Mouse (Mus musculus) liver (tissue): Measurements from ENCODE around the gene Gm12394.
"Not testable (repeated sequence)": the region's sequence is repeated elsewhere in the genome, so short reads cannot be mapped to it uniquely, and the experiment has no call there.

Experiments used
- DNase-seq: peaks from one replicate; pipeline ENCODE4 v3.0.0-alpha.2; 2020; ENCODE audit warnings: mixed read lengths

Gene Gm12394

DNA sequence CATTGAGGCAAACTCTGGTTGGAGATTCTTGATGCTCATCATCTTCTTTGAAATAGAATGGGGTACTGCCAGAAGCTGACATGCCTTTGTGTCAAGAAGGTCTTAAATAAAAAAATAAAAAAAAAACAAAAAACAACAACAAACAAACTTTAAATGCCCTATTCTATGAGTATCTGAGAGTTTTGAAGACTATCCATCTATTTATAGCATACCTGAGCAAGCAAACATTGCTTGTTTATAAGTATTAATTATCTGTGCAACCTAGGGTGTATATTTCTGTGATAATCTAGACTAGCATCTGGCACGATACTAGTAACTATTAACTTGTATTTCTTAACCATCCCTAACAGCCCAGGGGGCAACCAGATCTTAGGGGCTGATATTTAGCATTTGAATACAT lies at the start of gene Gm12394:
TSS of gene Gm12394 (minus strand) at position 101 of the 400 bp plus-strand sequence.
- DNase-seq, result not testable (repeated sequence)

DNA sequence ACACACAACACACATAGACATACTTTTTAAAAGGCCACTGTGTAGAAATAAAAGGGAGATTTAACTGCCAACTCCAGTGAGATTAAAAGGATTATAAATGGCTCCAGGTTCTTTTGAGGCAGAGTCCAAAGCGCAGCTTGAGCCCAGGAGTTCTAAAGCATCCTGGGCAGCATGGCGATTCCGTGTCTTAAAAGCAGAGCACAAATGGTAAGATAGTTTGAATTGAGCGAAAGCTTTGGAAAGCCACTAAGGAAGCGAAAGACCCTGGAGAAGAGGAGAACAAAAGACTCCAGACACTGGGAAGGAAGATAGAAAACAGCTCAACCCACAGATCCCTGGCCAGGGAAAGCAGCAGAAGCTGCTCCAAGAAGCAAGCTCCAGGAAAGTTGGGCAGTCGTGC lies 48.4 kb upstream of the Gm12394 start:
- no peak for DNase-seq

DNA sequence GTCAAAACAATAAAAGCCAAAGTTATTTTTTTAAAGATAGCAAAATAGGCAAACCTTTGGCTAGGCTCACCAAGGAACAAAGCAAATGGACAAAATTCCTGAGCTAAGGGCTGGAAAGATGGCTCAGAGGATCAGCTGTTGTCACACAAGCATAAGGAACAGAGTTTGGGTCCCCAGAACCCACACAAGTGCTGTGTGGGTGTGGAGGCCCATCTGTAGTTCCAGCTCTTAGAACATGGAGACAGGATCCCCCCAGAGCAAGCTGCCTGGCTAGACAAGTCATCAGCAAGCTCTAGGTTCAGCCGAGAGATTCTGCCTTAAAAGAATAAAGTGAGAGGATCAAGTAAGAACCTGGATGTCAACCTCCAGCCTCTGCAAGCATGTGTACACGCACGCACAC lies 48.0 kb upstream of the Gm12394 start:
- DNase-seq, result no peak

DNA sequence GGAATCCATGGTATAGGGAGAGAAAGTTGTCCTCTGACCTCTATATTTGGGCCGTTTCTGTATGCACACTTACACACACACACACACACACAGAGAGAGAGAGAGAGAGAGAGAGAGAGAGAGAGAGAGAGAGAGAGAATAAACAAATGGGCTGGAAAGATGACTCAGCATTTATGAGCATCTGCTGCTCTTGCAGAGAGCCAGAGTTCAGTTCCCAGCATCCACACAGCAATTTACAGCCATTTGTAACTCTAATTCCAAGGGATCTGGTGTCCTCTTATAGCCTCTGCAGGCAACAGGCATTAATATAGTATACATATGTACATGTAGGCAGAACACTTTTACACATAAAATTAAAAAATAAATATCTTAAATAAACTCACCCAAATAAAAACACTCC lies 47.4 kb upstream of the Gm12394 start:
- no peak for DNase-seq

DNA sequence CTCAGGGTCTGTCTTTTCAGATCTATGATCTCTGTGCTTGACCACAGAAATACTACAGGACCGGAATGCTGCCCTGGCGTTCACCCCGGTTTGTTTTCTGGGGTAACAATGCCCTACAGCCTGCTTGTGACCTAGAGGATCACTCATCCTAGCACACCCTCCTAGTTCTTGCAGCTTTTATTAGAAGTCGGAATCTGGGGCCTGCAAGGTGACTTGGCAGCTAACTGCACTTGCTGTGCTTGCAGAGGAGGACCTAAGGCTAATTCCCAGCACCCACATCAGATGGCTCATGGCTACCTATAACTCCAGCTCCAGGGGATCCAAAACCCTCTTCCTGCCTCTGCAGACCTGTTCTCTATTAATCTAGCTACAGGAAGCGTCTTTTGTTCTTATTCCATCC lies 46.2 kb upstream of the Gm12394 start:
- DNase-seq, result no peak

DNA sequence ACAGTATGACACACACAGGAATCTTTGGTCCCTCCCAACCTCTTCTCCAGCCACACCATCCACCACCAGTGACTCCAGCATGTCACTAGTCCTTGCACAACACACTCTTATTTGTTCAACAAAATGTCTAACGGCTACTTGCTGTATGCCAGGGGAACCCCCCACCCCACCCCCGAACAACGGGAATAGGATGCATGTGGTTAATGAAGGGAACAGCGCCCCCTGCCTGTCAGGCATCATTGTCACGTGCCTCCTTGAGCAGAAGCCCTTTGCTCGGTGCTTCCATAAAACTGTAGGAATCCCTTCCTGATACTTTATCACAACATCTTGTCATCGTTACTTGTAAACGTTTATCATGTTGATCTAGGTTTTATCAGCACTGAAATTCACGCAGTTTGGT lies 45.6 kb upstream of the Gm12394 start:
- DNase-seq, result peak; percentile 75

DNA sequence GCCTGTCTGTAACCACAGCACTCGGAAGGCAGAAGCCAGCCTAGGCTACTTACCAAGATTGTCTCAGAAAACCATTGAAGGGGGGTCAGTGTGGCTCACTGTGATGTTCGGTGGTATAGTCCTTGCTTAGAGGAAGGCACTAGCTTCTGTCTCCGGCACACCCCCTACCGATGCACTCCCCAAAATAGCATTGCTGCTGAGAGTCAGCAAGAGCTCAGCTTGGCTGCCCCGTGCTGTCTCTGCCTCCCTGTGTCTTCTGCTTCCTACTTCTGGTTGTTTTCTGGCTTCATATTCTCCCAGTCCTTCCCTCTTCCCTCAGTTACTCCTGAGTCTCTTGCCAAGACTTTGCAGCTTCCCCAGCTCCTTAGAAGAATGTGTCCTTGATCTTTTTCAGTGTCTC lies 44.3 kb upstream of the Gm12394 start:
- DNase-seq, result no peak

DNA sequence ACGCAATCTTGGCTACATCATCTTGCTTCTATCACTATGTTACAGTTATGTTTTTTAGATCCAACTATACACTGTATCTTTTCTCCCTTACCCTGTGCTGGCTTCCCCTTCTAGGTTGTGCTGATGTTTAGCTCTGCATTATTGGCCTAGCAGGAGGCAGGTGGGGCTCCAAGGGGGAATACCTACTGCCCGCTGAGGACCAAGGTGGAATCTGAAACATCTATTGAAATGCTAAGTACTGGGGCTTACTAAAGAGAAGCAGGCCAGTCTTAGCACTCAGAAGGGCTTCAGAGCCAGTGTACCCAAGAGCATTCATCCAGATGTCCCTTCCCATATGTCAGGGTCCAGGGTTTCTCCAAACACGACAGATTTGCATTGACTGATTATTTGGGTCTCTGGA lies 42.3 kb upstream of the Gm12394 start:
- DNase-seq, result no peak

DNA sequence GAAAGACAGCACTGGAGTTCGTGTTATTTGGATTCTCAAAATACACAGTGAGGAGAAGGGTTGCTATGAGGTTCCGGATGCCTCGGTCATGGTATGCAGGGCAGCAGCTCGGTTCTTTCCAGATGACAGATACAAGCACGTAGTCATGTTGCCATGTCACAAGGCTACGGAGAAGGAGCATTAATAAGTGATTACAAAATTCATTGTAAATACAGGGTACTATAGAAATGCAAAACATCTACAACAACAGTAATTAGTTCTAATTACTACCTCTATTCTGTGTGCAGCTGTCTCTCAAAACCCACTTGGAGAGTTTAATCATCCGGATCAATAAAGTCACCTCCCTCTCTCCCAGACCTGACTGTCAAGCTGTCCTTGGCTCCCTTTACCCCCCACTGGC lies 38.5 kb upstream of the Gm12394 start:
- no peak for DNase-seq

DNA sequence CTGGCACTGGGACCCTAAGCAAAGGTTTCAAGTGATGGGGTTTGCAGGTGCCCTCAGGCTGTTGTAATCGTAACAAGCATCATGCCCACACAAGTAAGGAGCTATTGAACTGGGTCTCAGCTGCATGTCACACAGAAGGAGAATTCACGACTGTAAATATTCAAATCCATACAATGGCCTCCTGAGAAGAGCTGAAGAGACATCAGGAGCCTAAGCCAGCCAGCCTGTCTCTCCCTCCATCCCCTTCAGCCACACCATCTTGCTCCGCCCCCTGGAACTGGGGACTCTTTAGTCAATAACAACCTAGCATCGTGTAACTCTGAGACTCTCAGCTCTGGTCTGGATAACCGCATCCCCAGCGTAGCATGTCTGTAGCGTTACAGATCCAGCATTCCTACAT lies 34.6 kb upstream of the Gm12394 start:
- DNase-seq, result no peak

DNA sequence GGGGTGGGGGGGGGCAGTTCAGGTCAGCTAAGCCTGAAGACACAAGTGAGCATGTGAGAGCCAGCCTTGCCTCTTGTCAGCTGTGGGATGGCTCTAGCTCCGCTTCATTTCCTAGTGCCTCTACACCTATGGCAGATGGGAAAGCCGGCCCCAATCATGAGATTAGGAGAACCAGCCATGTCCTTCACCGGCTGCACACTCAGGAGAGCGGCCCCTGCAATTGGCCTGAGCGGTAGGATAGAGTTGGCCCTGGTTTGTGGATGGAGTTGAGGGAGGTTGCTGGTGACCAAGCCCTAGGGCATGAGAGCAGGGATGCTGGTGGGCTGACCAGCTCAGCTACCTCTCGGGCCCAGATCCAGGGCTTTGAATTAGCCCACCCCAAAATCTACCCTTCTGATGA lies 32.2 kb upstream of the Gm12394 start:
- no peak for DNase-seq

DNA sequence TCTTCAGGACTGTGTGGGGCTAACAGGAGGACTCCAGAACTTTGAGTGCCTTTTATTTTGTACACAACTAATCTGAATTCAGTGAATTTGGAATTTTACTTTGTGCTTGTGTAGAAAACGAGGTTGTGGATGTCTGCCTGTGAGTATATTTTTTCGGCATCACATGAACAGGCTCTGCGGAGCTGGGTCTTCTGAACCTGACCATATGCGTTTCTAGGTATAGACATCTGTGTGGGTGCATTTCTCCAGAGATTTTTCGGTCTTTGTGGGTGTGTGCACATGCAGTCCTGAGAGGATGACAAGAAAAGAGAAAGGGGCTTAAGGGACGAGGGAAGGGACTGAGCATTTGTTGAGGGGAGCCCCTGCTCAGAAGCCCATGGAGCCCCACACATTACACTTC lies 30.4 kb upstream of the Gm12394 start:
- DNase-seq, result no peak

DNA sequence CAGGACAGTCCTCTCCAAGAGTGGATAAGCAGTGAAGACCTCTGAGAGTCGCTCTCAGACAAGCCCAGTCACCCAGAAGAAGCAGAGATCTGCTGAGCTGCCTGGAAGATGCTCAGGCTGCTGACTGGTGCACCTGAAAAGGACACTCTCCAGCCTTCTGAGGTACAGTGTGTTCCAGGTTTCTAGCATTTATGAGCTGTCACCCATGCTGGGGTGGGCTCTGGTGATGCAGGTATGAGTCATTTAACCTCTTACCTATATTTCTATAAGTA lies 24.0 kb upstream of the Gm12394 start:
- peak; percentile 59 for DNase-seq

DNA sequence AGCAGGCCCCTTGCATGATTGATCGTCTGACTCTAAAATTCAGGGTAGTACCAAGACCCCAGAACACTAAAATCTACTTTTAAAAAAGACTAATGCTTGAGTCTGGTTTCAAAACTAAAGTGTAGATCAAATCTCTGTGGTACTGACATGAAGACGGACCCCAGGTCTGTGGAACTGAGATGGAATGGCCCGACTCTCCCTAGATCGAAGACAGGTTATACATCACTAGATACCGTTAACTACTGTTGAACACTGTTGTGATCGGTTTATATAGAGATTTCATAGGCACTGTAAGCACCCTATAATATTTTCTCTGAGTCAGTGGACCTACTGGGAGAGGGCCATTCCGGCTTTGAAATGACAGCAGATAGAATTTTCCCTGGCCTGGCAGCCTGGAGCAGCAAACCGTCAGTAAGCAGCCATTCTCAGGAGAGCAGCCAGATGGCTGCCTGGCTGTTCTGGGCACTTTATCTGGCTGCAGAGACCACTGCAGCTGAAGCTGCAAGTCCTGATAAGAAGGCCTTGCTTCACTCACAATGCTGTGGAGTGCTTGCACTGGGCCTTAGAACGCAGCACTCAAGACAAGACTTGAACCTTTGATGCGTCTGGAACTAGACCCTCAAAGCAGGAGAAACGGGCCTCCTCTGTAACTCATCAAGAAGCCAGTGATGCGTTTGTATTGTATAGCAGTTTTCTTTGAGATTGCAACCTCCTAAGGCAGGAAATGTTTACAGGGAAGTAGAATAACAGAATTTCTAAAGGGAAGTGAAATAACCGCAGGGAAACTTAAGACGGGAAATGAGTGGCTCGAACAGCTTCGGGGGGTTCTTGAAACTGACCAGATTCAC lies 23.5 kb upstream of the Gm12394 start:
- DNase-seq, result peak; percentile 88

DNA sequence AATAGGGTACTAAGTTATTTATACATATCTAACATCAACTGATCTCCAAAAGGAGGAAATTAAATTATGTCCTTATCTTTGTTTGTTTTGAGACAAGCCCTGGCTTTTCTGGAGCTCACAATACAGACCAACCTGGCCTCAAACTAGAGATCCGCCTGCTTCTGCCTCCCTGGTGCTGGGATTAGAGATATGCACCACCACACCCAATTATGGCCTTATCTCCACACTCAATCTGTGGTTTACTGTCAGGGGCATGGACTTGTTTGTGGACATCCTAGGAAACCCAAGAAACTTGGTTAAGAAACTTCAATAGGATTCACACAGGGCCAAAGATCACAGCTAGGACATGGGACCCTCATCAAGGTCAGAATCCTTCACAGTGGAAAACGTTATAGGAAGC lies 21.1 kb upstream of the Gm12394 start:
- peak; percentile 64 for DNase-seq

DNA sequence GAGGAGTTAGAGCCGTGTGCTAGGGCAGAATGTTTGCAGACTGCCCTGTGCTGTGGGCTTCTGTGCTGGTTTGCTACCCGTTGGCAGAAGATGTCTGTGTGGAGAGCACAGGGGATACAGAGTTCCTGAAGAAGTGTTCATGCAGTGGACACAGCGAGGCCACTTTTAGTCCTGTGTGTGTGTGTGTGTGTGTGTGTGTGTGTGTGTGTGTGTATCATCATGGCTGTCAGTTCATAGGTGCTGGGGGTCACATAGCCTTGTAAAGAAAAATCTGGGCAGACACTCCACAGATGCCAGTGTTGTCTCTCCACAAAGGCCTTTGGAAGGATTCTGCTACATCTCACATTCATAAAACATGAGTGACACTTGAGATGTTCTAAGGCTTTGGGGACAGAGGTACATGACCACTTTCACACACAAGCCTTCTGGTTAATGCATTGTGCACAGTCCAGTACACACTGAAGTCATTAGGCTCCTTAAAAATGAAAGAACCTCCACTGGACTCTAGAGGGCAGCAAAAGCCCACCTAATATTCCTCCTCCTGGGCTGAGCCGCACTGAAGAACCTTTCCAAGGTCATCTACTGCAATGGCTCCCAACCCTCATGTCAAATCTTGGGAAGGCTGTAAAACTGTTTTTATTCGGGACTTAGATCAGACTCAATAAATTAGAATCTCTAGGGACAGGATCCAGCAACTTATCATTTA lies 20.2 kb upstream of the Gm12394 start:
- peak; percentile 75 for DNase-seq

DNA sequence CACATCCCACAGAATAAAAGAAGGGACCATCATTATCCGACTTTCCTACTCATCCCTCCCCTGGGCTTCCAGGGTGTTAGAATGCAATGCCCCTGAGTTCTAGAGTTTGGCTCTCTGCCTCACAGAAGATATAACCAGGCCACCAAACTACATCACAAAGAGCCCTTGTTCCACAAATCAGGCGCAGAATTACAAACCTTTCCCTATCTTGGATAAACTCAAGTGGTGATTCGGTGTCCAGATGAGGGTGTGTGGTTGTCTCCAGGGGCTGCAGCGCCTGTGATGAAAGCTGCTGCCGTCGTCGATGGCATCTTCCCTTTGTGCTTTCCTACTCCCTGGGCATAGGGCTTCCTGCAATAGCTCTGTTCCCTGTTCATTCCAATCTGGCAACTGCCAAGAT lies 17.6 kb upstream of the Gm12394 start, which contains the start of gene Fam205c:
TSS of gene Fam205c (minus strand) at position 101 of the 400 bp plus-strand sequence.
- no peak for DNase-seq

DNA sequence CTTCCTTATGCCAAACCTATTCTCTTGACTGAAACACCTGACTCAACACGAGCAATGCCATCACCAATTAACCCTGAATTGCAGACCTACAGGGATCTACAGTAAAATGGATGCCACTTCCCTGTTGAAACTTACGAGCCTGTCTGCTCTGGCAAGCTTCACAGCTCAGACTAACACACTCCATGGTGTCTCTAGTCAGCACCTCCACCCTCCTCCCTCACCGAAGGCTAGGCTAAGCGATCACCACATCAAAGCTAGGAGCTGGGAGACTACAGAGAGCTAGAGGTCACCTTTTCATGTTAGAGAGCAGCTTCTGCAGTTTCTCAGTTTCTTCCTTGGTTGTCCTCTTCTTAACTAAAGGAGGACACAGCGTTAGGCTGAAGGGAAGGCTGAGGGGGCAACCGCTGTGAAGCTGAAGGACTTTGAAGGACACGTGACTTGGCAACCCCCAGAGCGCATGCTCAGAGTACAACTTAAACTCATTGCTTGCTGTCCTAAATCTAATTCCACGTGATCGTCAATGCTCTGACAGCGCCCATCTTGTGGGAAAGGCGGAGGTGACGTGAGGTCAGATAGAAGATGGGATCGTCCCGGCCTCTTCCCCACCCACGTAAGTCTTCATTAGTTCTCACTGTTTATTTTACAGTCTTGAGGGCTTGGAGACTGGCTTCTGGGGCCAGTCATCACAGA lies 16.3 kb upstream of the Gm12394 start:
- no peak for DNase-seq

DNA sequence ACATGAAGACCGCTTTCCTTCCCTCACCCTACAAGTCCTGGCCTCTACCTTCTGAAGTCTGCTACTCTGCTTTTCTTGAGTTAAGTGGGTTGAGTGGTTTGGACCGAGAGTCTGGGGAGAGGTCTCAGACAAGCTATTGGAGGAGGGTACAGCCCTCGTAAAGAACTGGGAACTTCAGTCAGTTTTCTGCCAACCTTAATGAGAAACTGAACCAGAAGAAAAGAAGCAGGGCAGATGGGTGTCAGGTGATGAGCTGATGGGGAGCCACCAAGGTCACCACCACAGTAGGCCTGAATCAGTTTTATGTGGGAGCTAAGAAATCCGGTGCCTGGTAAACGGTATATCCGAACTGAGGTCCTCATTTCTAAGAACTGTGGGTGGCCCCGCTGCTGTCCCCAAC lies 15.6 kb upstream of the Gm12394 start:
- DNase-seq, result no peak

DNA sequence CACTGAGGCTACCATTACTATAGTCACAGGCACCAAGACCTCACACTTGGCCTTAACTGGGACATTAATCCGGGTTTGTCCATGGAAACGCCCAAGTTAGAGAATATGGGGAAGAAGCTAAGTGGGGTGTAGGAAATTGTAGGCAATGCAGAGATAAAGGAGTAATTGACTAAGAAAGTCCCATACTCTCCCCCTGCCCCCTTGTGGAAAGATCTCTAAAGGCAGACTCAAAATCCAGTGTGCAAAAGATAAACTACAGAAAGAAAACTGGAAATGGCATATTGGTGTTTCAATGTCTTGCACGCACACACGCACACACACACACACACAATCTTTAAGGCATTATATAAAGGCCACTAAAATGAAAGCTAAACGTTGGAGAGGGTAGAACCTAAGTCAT lies 14.2 kb upstream of the Gm12394 start:
- DNase-seq, result no peak

DNA sequence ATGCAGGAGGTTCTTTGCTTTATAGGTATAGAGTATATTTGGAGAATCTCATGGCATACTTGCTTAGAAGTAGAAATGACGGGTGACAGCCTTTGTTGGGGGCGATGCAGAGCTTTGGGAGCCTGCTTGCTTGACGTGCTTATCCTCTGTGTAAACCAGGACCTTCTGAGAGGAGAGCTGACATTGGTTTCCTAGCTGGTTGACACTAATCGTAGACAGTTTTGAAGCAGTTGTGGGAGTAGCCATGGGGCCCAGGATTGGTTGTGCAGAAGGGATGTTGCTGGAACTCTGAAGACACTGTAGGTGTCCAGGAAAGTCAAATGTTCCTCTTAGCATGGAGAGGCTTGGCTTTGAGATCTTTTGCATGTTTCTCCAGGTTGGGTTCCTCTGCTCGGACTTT lies 11.6 kb upstream of the Gm12394 start:
- no peak for DNase-seq

DNA sequence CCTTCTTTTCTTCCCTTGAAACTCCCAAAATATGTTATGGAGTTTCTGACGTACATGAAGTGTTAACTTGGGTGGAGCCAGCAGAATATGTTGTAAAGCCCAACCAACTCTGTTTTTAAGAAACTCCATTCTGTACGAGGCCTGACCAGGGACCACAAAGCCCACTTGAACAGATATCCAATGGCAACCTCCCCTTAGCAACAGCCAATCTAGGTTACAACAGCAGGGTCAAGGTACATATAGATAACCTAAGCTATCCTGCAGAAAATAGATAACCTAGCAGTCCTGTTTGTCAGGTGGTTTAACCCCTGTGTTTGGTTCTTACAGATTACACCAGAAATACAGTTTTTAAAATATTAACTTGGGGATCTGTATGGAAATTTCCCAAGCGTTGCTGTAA lies 10.8 kb upstream of the Gm12394 start:
- peak; percentile 63 for DNase-seq

DNA sequence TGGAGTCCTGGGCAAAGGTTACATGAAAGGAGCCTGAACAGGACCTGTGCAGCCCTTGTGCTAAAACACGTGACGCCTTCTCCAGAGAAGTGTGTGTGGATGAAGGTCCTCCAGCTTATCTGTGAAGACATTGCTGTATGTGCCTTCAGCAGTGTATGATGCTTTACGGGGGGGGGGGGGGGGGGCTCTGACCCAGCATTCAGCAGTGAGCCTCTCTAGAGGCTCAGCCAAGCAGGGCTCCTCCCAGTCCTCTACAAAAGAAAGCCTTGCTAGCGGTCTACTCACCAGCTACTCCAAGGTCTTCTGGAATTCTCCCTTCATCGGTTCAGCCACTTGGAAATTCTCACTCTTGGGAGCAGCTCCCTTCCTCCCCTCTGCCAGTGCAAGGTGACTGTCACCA lies 6.9 kb upstream of the Gm12394 start:
- peak; percentile 80 for DNase-seq

DNA sequence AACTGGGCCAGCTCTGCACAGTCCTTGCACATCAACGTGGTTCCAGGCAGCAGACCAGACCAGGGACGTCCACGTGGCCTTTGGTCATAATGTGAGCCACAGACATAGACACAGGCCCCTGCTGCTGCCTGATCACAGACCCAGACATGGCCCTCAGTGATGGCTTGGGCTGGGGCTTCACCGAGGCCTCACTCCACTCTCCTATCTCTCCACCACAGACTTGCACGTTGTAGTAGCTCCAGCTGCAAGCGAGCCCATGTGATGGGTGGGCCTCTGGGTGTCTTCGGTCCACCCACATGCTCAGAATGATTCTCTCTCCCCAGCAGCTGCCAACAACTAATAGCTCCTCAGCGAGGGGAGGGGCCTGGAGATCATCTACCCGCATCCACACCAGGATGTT lies 3.9 kb upstream of the Gm12394 start:
- peak; percentile 92 for DNase-seq
